Mouse (Mus musculus): Measurements from ENCODE around the gene Nudcd2.
"Not testable (repeated sequence)": the region's sequence is repeated elsewhere in the genome, so short reads cannot be mapped to it uniquely, and the experiment has no call there.

Nudcd2 gene

DNA sequence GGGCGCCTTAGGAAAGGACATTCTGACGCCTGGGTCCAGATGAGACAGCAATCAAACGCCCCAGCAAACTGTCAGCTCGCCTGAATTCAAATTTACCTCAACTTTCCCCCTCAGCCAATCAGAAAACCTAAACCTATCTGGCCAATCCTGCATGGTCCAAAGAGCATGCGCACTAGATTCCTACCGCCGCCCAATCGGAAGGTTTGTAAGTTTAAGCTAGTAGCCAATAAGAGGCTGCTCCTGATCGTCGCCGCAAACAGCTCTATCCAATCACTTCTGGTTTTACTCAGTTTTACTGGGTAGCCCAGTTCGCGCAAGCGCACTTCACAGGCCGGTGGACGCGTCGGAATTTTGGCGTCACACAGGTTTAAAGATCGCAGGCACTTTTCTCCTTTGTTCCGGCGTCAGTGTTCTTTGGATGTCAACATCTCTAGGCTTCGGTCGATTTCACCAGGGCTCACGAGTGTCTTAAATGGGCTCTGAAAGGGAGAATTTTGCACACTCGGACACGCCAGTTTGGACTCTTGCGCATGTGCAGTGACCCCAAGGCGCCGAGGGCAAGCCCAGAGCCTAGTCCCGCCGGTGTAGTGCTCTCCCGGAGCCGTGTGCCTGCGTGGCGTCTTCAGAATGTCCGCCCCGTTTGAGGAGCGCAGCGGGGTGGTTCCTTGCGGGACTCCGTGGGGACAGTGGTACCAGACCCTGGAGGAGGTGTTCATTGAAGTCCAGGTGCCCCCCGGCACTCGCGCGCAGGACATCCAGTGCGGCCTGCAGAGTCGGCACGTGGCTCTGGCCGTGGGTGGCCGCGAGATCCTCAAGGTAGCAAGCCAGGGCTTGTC lies at the start of gene Nudcd2, which contains the start of gene Hmmr:
TSS of gene Nudcd2 (plus strand) at position 329 of the 836 bp plus-strand sequence.
TSS of gene Hmmr (minus strand) at position 84 of the 836 bp plus-strand sequence.
- peak; percentile 96 for DNase-seq

DNA sequence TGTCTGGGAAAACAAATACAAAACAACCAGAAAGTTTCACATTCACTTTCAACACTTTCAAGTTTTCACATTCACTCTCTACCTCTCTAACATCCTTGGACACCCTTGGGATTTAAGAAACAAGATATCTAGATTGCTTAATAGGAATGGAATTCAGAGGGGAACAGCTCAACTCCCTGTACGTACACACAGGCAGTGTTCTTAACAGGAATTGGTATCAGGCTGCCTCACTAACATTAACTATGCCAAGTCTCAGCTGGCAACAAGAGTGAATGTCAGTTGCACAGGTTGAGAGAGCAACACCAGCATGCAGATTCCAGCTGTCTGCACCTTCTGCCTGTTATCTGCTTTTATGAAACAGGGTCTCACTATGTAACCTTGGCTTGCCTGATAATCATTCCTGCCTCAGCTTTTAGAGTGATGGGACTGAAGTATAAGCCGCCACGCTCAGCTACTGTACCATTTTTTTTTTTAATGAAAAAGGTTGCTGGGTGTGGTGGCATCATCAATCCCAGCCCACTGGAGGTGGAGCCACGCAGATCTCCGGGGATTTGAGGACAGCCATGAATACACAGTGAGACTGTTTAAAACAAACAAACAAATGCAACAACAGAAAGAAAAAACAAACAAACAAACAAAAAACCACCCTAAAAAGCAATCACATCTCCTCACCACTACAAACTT lies 42.9 kb upstream of the Nudcd2 start:
- DNase-seq: no peak

DNA sequence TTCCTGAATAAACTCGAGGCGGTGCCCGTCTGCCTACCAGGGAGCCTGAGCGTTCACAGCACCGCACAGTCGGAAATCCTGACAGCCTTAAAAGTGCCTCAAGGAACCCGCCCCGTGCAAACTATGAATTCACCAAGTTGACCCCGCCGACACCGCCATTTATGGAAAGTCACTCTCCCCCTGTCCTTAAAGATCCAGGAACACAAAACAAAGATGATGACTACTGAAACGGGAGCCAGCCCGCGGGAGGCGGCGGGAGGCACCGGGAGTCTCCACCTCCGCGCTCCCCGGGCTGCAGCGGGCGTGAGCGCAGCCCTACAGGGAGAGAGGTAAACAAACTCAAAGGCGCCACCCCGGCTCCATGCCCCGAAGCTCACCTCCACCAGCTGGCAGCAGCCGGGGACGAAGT lies 41.4 kb upstream of the Nudcd2 start:
- DNase-seq: peak; percentile 39

DNA sequence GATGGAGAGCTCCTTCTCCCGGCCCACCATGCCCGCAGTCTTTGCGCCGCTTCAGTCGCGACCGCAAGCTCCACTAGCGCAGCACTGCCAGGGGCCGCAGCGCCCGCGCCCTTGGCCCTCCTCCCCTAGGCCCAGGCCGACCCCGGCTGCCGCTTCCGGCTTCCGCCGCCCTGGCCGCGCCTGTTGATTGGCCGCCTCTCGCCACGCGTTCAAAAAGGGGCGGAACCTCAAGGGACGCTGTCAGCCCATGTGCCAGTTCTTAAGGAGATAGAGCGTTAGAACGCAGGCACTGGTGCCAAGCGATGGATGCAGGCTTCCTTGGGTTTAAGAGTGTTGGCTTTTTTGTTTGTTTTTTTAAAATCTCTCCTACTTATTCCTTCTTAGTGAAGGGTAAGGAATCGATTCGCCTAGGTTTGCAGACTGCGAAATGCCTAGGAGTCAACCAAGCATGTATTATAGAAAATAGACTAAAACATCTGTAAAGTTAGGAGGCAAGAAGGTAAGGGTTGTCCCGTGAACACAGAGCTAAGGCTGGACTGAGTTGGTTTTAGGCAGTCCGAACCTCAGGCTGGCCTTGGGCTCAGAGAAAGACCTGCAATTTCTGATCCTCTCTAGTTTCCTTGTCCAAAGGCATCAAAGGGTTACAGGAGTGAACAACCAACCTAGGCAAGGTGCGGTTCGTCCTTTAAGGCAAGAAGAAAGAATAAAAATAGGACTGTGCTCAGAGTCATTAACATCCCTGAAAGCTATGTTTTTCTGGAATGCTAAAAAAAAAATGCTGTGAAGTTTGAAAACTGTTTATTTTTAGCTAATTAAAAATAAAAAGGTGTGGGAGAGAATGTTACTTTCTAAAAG lies 40.7 kb upstream of the Nudcd2 start:
- DNase-seq: peak; percentile 95

DNA sequence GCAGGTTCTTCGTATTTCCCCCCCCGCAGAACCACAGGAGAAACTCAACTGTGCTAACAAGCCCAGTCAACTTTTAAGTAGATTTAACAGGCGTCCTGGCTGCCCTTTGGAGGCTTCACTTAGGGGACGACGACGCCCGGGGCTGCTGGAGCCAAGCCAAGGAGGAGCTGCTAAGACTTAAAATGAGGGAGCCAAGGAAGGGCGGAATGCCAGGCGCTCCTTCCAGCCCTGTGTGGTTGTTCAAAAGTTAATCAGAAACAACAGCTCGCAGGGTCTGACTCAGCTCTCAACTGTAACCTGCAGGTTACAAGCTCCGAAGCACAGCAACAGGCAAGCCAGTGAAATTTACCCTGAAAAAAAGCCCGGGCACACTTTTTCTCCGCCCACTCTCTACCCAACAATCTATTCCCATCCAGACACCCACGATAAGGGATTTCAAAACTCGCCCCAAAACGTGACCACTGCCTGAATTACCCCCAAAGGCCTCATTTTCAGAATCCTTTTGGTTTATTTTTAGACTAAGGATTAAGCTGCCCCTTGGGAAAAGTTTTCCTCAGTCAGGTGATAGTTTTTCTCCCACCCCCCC lies 40.0 kb upstream of the Nudcd2 start:
- peak; percentile 48 for DNase-seq

DNA sequence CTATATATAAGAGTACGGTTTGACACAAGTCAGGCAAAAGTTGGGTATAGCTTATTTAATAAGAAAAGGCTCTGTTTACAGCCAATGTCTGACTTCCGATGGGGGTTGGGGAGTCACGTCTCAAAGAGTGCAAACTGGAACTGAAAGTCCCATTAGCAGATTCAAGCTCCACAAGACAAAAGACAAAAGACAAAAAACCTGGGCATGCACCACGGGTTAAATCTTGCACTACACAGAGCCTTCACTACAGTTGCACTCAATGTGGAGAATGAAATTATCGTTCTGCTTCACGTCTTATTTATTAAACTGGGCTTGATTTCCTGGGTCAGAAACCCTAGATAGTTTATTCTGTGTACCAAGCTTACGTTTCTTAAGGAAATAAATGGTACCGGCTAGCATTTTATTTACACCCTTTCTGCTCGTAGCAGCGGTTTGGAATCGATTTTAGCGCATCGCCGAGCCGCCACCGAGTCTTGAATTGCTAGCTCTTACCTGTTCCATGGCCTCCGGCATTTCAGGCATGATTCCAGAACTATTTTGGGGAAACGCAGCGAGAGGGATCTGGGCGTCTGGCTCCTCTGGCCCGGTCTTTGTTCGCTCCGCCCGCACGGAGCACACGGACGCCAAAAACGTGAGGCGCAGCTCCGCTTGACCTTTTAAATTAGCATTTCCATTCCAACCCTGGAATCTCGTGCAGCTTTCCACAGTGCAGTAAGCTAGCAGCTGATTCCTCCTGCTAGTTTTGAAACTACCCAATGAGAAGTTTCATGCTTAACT lies 39.0 kb upstream of the Nudcd2 start:
- DNase-seq: peak; percentile 45

DNA sequence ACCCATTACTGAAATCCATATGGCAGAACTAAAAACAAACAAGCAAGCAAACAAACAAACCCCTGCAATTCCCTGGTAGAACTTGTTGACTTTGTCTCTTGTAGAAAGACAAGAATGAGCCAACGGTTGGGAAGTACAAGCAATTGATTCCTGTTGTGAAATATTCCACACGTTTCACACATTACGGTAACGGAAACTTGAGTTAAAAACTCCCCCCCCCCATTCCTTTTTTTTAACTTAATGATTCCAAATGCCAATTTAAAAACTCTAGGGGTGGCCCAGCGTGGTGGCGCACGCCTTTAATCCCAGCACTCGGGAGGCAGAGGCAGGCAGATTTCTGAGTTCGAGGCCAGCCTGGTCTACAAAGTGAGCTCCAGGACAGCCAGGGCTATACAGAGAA lies 38.4 kb upstream of the Nudcd2 start, which contains the start of gene Mat2b:
TSS of gene Mat2b (minus strand) at position 101 of the 400 bp plus-strand sequence.
- no peak for DNase-seq

DNA sequence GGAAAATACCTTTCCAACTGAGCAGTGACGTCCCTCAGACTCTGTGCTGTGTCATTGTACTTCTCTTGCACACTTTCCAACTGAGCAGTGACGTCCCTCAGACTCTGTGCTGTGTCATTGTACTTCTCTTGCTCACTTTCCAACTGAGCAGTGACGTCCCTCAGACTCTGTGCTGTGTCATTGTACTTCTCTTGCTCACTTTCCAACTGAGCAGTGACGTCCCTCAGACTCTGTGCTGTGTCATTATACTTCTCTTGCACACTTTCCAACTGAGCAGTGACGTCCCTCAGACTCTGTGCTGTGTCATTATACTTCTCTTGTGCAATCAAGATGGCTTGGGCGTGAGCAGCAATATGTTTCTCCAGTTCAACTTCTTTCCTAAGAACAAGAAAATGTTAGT lies 23.6 kb upstream of the Nudcd2 start:
- not testable (repeated sequence) for DNase-seq

DNA sequence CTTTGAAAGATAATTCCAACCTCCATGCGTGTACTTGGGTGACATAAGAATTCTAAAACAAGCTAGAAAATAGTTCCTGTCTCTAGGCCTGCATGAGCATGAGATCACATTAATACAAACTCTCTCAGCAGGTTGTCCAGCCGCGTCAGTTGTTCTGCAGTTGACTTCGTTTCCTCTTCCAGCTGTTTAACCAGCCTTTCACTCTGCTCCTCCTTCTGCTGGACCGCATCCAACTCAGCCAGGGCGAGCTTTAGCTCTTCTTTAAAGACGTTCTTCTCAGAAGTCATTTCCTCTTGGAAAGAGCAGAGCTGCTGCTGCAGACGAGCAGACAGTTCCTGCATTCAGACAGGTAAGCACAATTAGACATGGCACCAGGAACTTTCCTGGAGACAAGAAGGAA lies 19.6 kb upstream of the Nudcd2 start:
- DNase-seq: no peak

DNA sequence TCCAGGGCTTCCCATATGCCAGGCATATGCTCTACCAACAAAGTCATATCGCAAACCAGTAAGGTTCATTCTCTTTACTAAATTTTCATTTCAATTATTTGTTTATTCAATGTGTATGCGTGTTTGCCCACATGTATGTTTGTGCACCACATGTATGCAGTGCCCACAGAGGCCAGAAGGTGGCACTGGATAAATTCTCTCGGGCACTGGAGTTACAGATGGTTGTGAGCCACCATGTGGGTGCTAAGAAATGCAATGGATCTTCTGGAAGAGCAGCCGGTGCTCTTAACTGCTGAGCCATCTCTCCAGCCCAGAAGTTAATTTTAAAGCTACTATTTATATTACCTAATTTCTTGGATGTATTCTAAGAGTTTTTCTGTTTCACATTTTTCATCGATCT lies 17.9 kb upstream of the Nudcd2 start:
- DNase-seq: no peak

DNA sequence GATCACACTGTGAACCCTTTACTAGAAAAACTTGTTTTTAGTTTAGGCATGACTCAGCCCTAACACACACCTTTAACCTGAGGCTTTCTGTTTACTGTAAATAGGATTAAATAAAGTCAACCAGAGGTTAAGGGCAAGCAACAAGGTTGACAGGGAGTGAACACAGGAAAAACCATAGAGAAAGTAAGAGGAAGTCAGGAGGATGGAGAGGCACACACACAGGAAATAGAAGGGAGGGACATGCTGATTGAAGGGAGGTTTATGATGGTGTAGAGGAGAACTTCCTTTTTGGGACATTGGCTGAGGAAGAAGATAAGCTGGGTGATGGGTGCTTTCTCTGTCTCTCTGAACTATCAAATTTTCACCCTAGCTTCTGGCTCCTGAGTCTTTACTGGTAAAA lies 15.1 kb upstream of the Nudcd2 start:
- DNase-seq: no peak

DNA sequence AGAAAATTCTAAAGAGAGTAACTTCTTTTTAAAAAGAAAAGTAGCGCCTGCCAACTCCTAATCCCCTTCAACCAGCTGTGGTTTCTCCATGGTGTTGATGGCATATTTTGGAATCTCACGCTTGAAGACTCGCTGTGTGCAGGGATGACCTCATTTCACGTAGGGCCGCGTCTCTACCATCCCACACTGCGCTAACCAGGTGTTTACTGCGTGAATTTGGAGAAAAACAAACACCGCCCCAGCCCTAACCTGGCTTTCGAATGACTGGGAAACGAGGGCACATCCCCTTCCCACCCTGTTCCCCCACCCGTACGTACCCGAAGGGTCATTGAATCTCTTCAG lies 499 bp upstream of the Nudcd2 start:
- no peak for DNase-seq

DNA sequence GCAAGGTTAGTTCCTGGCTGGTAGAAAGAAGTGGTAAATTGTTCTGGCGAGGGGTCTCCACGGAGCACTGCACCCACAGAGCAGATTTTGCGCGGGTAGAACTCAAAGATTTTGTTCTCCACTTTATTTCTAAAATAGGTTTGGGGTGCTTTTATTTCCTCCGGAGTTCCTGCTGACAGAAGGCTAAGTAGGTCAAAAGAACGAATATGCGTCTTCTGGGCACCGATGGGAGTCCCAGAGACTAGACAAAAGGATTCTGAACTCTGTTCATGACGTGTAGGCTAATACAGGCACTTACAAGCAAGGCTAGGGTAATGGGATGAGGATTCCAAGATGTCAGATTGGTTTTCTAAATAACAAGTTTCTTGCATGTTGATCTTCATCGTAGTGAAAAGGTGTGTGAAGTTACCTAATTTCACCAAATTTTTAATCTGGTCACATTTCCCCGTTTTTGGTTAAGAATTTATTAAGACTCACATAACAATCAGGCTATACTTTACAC lies 835 bp downstream of the Nudcd2 start:
- DNase-seq: no peak

DNA sequence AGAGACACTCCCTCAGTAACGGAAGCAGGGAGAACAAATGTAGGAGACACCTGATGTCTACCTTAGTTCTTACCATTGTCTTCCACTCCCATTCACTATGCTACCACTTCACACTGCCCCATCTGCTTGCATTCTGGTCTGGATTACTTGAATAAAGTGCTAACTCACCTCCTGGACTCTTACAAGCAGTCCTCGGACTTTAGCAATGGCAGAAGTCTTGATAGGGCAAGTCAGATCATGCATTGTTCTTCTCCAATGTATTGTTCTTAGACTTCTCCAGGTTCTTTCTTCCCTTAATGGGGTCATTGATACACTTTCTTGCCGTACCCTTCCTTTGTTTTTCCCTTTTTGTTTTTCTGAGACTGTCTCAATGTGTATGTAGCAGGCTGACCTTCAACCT lies 3.9 kb downstream of the Nudcd2 start:
- DNase-seq: no peak

DNA sequence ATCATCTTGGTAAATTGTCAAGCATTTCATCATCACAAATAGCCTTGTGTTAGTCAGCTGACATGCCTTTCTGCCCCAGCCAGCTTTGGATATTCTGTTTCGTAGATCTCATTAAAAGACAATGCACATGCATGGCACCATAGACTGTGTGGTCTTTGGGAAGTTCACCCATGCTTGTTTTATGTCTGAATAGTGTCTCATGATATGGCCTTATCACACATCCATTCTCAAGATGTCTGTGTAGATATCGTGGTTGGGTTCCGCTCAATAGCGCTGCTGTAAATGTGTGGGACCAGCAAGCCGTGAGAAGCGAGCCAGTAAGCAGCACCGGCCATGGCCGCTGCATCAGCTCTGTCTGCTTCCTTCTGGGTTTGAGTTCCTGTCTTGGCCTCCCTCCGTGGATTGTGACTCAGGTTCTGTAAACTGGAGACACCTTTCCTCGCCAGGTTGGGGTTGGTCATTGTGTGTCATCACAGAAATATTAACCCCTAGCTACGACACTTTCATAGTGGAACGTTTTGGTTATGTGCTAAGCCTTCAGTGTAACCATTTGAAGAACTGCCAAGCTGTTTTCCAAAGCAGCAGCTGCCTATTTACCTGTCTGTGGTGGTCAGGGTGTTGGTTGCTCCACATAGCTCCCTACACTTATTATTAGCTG lies 8.3 kb downstream of the Nudcd2 start:
- DNase-seq: no peak

DNA sequence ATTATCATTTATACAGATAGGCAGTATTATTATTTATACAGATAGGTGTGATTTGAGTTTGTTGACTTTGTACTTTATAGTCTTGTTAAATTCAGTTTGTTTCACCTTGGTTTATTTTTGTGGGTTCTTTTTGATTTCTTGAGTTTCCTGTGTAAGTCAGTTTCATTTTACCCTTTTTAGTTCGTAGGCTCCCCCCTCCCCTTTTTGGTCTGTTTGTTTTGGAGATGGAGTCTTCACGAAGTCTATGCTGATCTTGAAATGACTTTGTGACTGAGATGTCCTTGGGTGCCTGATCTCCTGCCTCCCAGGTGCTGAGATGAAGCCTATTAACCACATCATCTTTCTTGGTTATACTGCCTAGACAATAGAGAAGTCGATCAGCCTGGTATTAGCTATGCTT lies 10.9 kb downstream of the Nudcd2 start:
- DNase-seq: no peak

DNA sequence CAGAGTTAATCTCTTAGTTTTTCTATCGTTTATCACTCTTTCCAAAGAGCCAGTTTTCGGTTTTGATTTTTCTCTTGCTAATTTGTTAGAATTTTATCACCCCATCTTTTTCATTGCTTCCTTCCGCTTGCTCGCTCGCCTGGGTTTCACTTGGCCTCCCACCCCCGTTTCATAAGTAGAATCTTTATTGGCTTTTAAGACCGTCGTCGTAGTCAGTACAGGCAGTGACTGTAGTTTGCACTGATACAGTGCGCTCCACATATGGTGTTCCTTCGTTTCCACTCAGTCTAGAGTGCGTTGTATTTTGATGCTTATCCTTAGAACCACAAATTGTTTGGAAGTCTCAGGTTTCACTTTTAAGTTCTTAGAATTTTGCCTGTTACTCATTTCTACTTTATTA lies 12.9 kb downstream of the Nudcd2 start:
- DNase-seq: no peak

DNA sequence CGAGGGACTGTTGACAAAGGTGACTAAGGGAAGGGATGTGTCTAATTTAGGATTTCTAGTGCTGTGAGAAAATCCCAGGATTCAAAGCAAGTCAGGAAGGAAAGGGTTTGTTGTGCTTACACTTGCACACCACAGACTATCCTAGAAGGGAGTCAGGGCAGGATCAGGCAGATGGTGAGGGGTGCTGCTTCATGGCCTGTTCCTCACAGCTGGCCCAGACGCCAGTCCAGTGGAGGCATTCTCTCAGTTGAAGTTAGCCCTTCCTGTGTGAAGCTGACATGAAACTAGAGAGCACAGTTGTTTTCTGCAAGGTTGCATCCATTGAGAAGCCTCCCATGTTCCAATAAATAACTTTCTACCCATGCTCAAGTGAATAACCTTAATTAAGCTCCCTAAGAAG lies 14.2 kb downstream of the Nudcd2 start:
- no peak for DNase-seq

DNA sequence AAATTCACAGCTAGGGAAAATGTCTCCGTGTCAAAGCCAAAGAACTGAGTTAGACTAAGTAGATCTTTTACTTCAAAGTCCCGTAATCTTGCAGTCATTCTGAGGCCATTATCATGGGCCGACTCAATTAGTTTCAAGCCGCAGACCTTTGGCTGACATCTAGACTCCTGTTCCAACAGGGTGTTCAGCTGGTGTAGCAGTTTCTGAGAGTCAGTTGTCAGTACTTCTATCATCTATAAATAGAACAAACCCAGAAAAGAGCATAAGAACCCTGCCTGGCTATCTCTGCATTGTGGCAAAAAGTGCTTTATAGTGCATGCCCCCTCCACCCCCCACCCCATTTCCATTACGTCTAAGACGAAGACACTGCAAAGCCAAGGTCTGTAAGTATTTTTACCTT lies 20.4 kb downstream of the Nudcd2 start:
- DNase-seq: no peak

DNA sequence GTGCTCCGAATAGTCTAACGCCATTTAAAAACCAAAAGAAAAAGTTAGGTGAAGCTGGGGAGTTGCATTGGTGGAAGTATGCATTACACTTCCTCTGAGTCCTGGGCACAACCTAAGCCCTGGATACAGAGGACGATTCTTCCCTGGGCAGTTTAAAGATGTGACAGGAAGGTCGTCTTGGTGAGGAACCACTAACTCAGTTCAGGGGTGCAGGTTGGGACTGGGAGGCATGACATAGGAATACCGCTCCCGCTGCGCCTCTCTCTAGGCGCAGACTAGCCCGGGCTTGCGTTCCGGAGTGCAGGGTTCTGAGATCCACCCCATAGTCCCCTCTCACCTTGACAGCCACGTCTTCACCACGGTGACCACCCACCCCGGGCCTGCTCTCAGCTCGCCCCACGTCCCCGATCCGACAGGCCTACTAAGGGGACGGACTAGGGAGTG lies 21.2 kb downstream of the Nudcd2 start:
- DNase-seq: no peak

DNA sequence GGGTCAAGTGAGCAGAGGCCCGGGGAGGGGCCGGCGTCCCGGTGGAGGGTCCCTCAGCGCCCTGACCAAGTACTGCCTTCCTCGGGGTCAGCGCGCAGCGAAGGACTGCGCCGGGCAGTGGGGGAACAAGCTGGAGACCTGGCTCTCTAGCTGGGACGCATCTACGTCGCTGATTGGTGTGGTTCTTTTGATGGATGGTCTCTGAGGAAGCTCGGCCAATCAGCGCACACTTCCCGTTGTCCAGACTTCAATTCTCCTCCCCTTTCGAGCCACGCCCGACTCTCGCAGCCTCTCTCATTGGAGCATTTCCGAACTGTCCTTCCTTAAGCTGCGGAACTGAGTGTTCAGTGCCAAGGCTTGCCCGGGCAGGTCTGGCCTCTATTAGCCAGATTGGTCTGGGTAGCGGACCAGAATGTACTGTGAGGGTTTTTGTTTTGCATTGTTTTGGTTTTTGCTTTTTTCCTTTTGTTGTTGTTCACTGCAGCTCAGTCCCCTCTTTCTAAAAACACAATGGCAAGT lies 21.7 kb downstream of the Nudcd2 start, which contains the start of gene Ccng1:
TSS of gene Ccng1 (minus strand) at position 203 of the 519 bp plus-strand sequence.
- peak; percentile 96 for DNase-seq
